Mouse (Mus musculus): ENCODE data around the gene Sparcl1.

DNA sequence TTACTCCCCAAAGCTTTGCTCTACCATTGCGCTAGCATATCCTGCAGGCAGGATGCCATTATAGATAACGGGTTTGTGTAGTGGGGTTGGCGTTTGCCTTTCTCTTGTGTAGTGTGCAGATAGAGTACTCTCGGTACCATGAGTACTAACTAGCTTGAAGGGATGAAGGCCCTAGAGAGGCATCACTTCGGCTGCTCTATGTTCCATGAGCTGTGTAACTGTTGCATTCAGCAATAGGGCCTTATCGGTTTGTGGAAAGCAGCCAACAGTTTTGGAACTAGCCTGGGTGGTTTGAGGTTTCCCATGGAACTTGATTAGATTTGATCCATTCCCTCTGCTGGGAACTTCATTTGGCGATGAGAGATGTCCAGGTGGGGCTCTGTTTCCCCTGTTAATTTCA lies 44.2 kb upstream of the Sparcl1 start:
- TF ChIP-seq CTCF (IDR thresholded peaks at IDR 0.05; ENCODE audit: control insufficient read depth, insufficient read depth, insufficient read length) (no peak), USF1 (IDR thresholded peaks at IDR 0.05; ENCODE audit: low read depth) (no peak), MYOD1 (IDR thresholded peaks at IDR 0.05; ENCODE audit: control insufficient read depth, insufficient read length, low read depth) (no peak)

Measured in C2C12 (cell line).